Mouse (Mus musculus) heart, postnatal 4 days (tissue): ENCODE measurements at regions not wholly inside any gene's neighbourhood (a gene's known extent, or its start where the extent isn't known, plus 50 kb on each side); places are given as distances from the start of the nearest gene placed in this dataset.

Experiments
- DNase-seq: peaks from one replicate; pipeline ENCODE4 v3.0.0; 2021

DNA sequence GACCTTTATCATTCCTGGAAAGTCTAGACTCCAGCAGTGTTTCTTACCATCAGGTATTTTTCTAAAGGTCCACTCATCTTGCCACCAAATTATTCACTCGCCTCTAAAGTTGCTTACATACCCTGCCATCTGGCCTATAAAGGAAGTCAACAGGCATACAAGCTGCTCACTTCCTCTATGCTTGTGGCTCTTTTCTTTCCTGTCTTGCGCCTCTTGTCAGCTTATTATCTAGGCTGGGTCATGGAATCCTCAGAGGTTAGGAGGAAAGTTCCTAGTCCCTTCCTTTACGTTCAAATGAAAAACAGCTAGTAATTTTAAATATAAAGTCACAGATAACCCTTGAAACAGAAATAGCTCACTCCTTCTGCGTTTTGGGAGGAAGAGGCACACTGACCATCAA lies 97.9 kb downstream of the Lipi start:
- no peak for DNase-seq

DNA sequence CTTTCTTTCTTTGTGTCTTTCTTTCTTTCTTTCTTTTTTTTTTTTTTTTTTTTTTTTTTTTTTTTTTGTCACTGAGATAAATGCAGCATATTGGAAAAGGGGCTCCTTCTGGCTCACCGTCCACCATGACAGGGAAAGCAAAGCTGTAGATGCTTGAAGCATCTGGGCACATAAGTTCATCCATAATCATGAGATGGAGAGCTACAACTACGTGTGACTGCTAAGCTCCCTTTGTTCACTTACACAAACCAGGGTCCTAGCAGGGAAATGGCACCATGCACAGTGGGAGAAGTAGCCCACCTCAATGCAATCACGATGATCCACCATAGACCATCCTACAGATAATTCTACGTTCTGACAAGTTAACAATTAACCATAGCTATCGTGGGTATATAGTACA lies 102.0 kb downstream of the Lipi start:
- DNase-seq, result no peak

DNA sequence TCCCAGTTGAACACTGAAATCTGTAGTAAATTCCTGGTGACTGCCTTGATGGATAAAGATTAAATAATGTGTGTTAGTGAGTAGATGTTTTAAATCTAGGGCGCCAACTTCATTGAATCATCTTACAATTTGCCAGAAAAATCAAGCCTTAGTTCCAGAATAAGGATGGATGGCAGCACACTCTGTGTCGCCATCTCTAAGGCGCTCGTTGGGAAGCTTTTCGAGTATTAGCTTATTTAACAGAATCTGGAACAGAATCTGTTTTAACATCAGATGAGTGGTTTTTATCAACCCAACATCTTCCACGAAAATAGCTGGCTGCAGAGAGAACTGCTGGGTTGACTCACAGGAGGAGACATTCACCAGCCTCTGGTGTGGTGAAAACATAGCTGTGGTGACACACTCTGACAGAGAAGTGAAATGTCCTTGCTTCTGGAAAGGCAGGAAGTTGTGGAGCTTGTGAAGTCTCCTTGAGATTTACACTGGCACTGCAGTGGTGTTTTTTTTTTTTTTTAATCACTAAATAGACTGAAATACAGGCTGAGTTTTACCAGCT lies 120.4 kb downstream of the Lipi start:
- DNase-seq, result no peak

DNA sequence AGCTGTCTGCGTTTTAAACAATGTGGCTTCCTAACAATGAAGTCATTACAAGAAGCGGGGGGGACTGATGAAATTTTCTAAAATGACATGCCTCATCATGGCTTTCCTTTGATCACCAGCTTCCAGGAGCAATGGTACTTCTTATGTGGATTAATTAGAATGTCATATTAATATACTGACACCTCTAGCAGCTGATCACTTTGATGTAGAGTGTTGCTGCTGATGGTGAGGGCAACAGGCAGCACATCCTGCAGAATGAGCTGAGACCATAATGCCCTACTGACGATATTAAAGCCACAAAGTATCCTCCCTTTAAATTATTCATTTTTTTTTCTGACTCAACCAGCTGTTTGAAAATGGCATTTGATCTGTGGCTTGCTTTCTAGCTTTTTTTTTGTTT lies 123.7 kb downstream of the Lipi start:
- no peak for DNase-seq

DNA sequence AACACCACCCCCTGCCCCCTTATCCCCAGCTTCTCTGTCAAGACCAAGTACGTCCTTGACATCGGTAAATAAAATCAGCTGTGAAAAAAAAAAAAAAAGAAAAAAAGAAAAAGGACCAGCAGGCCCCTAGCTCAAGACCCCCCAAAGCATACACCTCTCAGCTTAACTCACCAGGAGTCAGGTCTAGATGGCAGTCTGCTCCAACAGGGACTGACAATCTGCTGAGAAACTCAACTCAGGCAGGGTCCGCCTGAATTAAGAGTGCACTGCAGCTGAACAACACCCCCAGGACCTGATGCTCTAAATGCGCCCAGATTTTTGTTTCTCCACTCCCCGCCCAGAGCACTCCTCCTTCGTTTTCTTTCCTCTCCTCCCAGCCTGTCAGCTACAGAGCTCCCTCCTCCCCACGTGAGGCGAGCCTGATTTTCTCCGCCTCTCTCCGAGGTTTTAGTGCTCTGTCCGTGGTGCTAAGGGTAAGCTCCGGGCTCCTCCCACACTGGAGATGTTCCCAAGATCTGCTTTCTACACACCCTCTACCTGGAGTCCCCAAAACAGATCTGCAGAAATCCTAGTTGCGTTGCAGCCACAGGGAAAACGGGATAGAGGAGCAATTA lies 138.9 kb downstream of the Lipi start:
- DNase-seq, result no peak

DNA sequence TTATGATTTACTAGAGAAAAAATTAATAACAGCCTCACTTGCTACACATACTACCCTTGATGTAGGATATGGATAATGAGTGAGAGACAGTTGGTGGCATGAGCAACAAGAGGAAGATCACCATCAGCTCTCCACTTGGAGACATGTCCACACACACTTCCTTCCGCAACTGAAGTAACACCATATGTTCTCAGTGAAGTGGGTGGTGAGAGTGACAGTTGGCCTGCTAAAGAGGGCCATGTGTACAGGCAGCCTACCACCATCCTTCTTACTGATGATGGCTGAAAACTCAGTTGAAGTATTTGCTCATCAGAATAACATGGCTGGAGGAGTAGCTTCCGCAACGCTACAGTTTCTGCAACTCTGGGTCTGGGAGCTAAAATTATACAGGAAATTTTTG lies 146.6 kb downstream of the Lipi start:
- no peak for DNase-seq

DNA sequence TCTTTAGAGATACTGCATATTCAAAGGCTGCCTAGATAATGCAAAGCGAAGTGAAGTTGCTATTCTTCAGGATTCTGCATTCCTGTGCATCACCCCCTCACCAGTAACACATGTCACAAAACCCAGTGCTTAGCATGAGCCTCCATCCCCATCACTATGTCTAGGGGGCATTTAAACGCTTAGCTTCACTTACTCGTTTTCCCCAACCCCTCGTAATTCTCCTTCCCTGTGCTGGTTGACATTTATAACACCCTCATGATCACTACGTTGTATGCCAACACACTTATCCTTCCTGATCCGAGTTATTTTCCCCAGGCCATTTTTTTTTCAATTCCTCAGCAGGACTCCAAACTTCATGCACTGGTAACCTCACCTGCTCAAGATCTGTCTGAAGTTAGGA lies 152.6 kb downstream of the Lipi start:
- no peak for DNase-seq

DNA sequence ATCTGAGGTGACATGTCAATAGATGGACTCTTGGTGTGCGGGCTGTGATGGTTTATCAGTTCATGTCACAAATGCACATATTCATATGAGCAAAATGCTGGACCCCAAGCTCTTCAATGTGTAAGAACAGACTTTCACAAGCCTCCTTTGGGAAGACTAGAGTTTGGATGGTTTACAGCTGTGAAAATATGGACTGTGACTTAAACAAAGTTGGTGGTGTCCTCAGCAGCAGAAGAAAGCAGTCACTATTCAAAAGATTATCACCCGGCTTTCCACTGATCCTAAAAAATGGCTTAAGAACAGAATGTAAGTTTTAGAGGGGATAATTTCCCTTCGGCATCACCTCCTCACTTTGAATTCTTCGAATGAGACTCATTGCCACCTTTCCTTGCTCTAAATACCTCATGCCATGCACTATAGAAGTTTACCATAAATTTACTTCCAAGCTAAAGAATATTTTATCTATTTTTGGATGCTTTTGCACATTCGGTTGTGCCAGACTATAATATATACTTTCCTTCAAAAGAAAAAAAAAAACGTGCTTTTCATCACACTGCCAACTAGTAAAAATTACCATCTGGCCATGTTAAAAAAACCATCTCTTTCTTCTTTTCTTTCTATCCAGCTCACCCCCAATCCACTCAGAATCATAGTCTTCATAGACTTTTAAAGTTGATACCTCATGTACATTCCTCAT lies 201.2 kb downstream of the Lipi start:
- no peak for DNase-seq

DNA sequence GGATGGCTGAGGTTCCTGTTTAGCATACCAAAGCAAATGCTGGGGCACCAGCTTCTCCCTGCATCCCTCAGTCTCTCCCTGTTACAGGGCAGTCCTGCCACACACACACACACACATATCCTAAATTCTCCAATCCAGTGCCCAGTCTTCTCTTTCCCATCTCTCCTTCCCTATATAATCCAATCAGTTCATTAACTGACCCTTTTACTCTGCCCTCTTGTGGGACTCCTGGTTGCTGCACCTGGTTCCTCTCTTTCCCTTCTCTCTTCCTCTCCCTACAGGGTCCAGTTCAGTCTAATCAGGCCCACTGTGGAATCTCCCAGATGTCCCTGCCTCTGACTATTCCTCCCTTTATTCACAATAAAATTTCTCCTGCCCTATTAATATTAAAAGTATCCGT lies 204.7 kb downstream of the Lipi start:
- no peak for DNase-seq

DNA sequence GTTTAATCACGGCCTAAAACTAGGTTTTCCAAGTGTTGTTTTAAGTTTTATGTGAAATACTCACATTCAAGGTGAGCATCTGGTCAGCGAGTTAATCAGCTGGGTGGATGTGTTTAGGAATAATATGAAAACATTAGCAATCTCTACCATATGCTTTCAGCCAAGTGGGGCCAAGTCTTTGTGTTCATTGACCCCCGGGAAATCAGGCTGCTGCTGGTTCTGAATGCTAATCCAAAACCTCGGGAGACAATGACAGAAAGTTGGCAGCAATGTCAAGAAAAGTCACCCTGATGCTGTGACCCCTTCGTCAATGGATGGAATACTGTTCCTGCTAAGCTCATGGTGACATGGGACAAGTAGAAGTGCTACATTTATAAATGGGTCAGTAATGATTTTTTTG lies 216.2 kb downstream of the Lipi start:
- DNase-seq, result no peak

DNA sequence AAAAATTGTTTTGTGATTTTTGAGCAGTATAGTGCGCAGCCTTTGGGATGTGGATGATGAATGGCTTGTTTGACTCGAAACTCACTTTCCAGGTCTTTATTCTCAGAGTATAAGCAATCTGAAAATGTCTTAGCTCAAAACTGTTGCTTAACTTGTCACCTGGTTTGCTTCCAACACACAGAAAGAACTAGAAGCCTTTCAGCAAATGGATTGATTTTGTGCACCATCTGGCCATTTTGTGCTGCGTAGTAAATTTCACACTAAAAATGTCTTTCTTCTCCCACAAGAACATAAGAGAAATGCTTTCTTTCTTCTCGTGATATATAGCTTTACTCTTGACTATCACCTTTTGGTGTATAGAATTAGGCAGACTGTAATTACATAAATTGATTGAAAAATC lies 219.1 kb downstream of the Lipi start:
- DNase-seq, result no peak

DNA sequence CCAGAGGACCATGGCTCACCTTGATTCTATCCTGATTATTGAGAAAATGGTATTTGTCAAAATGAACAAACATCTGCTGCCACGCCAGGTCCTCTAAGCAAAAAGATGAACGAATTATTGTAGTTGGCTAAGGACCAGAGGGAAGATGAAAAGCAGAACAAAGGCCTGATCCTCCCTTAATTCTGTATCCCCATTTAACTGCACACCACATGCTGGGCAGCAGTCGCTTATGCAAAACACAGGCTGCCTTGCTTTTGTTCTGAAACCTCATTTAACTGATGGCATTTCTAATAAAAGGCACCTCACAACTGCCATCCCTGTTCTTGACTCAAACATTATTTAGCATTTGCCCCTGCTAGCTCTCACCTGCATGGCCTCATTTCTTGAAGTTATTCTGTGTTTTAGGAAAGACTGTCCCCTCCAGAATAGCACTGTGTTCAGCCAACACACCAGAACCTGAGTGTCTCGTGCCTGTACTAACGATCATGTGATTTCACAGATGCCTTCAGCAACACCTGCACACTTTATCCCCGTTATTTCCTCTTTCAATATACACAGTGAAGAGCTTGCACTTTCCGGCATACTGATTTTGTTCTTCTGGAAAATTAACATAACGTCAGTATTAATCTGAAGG lies 220.4 kb downstream of the Lipi start:
- no peak for DNase-seq

DNA sequence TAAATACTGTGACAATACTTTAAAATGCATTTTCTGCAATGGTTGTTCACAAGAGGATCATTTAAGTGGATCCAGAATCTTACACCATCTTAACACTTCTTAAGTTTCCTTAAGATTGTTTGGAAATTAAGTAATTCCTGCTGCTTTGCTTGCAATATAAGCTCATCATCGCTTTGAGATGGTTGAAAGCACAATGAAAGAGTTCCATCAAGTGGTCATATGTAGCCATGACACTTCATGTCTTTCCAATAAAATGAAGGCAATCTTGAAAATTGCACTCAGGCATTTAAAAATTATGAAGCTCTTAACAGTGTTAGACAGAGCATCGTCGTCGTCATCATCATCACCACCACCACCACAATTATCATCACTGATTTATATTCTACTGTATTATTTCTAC lies 223.8 kb downstream of the Lipi start:
- no peak for DNase-seq

DNA sequence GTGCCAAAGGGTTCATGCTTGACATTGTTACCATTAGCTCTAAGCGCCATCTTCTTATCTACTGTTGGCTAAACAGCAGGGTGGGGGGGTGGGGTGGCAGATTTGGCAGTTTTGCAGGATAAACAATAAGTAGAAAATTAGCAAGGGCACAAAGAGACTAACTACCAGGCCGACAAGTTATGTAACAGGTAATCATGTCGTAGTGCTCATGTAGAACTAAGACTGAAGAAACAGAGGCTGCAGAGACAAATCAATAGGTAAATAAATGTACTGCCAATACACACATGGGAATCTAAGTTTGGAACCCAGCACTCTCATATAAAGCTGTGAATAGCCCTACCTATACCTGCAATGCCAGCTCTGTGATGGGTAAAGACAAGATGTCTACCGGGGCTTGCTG lies 225.1 kb downstream of the Lipi start:
- DNase-seq, result no peak

DNA sequence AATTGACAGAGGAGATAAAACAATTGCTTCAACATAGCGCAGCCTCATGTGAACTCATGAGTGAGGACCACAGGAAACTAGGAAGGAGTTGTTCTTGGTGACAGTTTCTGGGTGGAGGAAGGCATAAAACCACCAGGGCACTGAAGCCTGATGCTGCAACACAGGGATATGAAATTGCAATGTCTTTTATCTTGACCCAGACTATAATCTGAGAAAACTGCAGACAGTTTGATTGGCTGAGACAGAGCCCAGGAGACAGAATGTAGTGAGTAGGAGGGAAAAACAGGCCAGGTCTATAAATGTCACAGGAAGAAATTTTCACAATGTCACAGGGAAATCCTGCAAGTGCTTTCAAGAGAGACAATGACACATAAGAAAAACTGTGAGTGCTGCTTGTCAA lies 232.5 kb downstream of the Lipi start:
- no peak for DNase-seq

DNA sequence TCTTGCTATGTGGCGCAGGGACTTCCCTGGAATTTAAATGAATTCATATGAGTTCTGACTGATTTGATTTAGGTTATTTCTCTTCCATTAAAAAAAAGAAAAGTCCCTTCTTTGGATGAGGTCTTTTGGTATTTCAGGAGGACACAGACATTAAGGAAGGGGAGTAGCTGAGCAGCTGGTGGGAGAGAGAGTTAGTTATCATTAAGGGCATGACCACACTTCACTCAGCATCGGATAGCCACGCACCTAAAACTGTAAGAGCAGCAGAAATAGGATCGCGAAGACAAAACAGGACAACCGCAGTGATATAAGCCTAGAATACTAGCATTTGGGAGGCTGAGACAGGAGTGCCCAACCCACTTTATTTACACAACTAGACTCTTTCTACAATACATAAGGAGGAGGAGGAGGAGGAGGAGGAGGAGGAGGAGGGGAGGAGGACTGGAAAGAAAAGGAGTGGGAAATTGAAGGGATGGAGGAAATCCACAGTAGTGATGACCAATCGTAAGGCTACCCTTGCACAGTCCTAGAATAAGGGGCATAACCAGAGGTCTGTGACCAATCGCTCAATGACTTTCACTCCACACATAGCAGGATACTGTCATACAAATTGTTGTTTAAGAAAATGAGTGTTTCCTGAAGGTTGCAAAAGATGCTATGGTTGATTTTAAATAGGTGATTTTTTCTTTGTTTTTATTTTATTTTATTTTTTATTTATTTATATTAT lies 241.5 kb downstream of the Lipi start:
- DNase-seq, result no peak

DNA sequence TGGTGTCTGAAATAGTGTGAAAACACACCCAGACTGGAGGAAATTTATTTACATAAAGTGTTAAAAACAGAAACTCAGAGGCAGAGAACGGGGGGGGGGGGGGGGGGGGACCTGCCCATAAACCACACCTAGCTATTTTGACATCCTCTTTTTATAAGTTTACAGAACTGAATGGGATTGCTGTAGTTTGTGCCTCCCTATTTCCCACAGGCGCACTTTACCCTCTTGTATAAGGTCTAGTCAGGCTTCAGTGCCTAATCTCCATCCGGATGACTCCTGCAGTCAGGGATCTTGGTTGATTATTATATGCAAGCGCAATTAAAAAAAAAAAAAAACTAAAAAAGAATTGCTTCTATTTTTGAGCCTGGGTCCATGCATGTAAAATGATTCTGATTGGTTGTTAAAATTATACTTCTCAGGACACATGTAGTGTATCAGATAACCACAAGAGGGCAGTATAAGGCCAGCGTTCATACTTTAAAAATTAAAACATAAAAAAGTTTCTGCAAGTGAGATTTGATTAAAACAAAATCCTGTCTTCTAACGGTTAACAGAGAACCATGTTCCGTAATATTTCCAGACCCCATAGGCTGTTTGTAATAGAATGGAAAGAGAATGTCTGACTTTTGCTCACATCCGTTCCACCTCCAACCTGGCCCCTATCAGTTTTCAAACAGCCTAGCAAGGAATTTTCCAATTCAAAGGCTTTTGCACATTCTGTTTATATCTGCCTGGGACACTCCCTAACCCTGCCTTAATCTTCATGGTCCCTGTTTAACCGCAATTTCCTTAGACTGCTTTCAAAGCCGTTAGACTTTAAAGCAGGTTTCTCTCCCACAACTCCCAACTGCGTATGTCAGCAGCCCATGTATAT lies 242.6 kb downstream of the Lipi start:
- DNase-seq, result no peak

DNA sequence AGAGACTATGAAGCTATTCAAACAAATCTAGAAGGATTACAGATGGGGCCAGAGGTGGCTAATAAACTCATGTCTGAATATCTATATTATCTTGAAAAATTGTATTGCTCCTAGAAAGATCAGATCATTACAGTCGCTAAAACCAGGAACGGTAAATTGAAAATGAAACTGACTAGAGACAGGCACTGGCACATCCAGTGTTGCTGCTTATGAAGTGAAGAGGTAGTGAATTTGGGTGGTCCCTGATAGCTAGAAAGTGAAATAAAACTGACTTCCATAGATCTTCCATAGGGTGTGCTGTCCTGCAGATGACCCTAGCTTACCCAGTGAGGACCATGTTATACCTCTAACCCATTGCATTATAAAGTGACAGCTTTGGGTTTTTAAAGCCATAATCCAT lies 251.6 kb downstream of the Lipi start:
- no peak for DNase-seq

DNA sequence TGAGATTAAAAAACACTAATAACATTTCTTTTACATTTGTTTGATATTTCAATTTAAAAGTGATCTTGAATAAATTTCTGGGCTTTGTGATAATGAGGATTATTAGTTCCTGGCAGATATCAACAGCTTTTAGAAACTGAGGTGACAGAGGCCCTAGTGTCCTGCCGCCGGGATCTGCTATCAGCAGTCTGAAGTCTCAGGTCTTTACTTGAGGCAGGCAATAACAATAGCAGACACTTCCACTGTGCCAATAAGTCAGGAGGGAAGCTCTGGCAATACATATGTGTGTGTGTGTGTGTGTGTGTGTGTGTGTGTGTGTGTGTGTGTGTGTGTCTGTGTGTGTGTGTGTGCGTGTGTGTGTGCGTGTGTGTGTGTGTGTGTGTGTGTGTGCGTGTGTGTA lies 252.1 kb downstream of the Lipi start:
- DNase-seq, result no peak

DNA sequence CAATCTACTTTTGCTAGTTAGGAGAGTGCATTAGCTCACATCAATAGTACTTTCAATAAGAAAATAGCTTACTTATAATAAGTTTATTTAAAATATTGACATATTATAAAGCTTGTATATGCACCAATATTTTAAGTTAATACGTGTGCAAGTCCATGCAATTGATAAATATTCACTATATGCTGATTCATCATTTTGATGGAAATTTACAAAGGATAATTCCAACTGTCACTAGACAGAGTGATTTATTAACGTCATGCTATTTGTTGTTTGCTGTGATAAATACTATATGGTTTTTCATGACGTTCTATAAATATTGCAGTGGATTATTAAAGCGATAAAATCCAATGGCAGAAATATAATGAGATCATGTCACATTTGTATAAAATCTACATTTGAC lies 253.0 kb downstream of the Lipi start:
- DNase-seq, result no peak

DNA sequence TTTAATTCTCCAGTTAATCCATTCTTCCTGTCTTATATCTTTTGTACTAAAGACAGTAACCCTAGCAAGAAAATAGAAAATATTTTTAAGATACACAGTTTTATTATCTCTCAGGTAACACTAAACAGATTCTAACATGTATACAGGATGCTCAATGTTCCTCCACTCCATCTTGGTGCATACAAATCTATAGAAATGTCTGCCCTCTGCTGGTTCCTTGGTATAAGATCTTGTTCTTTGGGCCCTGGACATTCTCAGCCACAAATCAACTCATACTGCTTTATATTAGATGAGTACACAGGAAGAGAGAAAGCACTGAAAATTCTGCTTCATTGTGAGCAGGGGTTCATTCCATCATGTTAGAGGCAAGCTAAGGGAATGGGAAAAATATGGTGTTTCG lies 260.6 kb downstream of the Lipi start:
- no peak for DNase-seq

DNA sequence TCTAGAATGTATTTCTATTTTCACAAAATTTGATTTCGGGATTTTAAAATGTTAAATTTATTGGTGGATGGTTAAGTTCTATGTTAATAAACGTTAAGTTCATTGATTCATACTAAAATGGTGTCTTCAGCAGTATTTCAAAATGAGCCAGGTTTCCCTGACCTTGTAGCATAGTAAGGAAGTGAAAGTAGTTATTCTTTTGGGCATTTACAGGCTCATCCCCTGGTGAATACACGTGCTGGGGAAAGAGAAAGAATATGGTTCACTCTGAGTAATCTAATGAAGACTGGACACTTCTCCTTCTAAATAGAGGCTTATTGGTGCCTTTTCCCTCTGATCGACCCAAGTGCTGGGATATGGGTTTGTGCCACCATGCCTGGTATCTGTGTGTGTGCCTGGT lies 281.1 kb downstream of the Lipi start:
- no peak for DNase-seq
